Comparison of ENCODE assay signal across 21 mouse cellular contexts in genomic region chr16:52466770-52467169, GRCm38 (mm10).
"Had no signal": no experiment of that assay in that cellular context is flagged by ENCODE, and none has a peak within 500 bp of the region (broad histone marks: within the 10 kb centered on the region; RNA-seq: fewer than 3 reads in every experiment).

No protein-coding gene starts in this region.

- H3K4me1 ChIP-seq: lung, embryonic 15.5 days; midbrain, embryonic 10.5 days; midbrain, embryonic 12.5 days; neural tube, embryonic 13.5 days; neural tube, embryonic 15.5 days had no signal

- H3K9ac ChIP-seq: liver, postnatal 0 days; lung, embryonic 15.5 days; midbrain, embryonic 12.5 days; neural tube, embryonic 13.5 days; neural tube, embryonic 15.5 days had no signal

- H3K4me3 ChIP-seq: lung, embryonic 15.5 days; midbrain, embryonic 10.5 days; midbrain, embryonic 12.5 days; myocyte; neural tube, embryonic 13.5 days; neural tube, embryonic 15.5 days had no signal

- H3K27me3 ChIP-seq: lung, embryonic 15.5 days; midbrain, embryonic 12.5 days; neural tube, embryonic 13.5 days; neural tube, embryonic 15.5 days had no signal

- DNase-seq: liver, postnatal 0 days; lung, adult 2 months; lung, postnatal 14 days; lung, postnatal 36 days; midbrain, embryonic 14.5 days; retina, postnatal 1 day; right cerebral cortex, adult 18-20 months; right cerebral cortex, postnatal 25 days; right cerebral cortex, postnatal 4 days; spleen, adult 18-20 months; thymus, adult 18-20 months; thymus, postnatal 25 days; thymus, postnatal 4 days had no signal

- H3K36me3 ChIP-seq: lung, embryonic 15.5 days; midbrain, embryonic 10.5 days; midbrain, embryonic 12.5 days; neural tube, embryonic 13.5 days; neural tube, embryonic 15.5 days had no signal

- H3K9me3 ChIP-seq: lung, embryonic 15.5 days; midbrain, embryonic 10.5 days; midbrain, embryonic 12.5 days; neural tube, embryonic 13.5 days; neural tube, embryonic 15.5 days had no signal

- H3K4me2 ChIP-seq: lung, embryonic 15.5 days; midbrain, embryonic 12.5 days; neural tube, embryonic 13.5 days; neural tube, embryonic 15.5 days had no signal

- ATAC-seq: liver, postnatal 0 days; lung, postnatal 0 days; midbrain, embryonic 16.5 days had no signal

- H3K27ac ChIP-seq: lung, embryonic 15.5 days; midbrain, embryonic 10.5 days; midbrain, embryonic 12.5 days; neural tube, embryonic 13.5 days; neural tube, embryonic 15.5 days had no signal
